Mouse (Mus musculus): ENCODE data around the gene Shc1. TPM values are rescaled to one million over a fixed set of nuclear protein-coding genes. Genes with fewer than 3 reads are reported as not detected.
A peak's percentile ranks its signal among the peaks of the same experiment; 100 is the strongest.

Shc1 gene
- total and polyA plus RNA-seq, 2 experiments = 37.7 to 56.8 TPM

GRCm38 (mm10) chr3:89395419-89395805 lies 22.8 kb upstream of the Shc1 start:
- H3K4me3 ChIP-seq (ENCODE audit: insufficient read depth, low read depth, low read length) = peak overlapping the region; percentile 85
- no peaks in the 10 kb centered on the region for H3K27me3 ChIP-seq (ENCODE audit: control insufficient read depth, insufficient read depth, low read length)
- peak overlapping the region; percentile 92 for H3K9ac ChIP-seq (ENCODE audit: low read depth, low read length)
- peak overlapping the region; percentile 98 for H3K27ac ChIP-seq (replicated peaks; ENCODE audit: insufficient read depth, low read depth, low read length)
- TF ChIP-seq CTCF (IDR thresholded peaks at IDR 0.05; ENCODE audit: low read depth, low read length) = no peak
- no peak for TF ChIP-seq POLR2A (IDR thresholded peaks at IDR 0.05; ENCODE audit: extremely low read depth, insufficient read depth, low read length)
- WGBS = 1% methylated on average over 10 of the region's 10 CpGs
- peaks cover 2% of the 10 kb centered on the region; the same call in 1 of the 2 replicates for H3K36me3 ChIP-seq (ENCODE audit: control insufficient read depth, insufficient read depth, low read length)
- peaks cover 13% of the 10 kb centered on the region for H3K4me1 ChIP-seq (ENCODE audit: control insufficient read depth, insufficient read depth, low read length)
- DNase-seq (ENCODE audit: extremely low read depth, low read depth, low spot score) = peak; percentile 61
- peaks cover 23% of the 10 kb centered on the region for H3K79me2 ChIP-seq (ENCODE audit: control insufficient read depth, insufficient read depth, low read length)

GRCm38 (mm10) chr3:89395806-89396653 lies 22.2 kb upstream of the Shc1 start:
- peak; percentile 92 for TF ChIP-seq CTCF (IDR thresholded peaks at IDR 0.05; ENCODE audit: low read depth, low read length)
- TF ChIP-seq POLR2A (IDR thresholded peaks at IDR 0.05; ENCODE audit: extremely low read depth, insufficient read depth, low read length) = no peak
- DNase-seq (ENCODE audit: extremely low read depth, low read depth, low spot score) = peak; percentile 76
- peaks cover 8% of the 10 kb centered on the region for H3K4me1 ChIP-seq (ENCODE audit: control insufficient read depth, insufficient read depth, low read length)
- under 1% methylated on average over 42 of the region's 44 CpGs for WGBS
- H3K4me3 ChIP-seq (ENCODE audit: insufficient read depth, low read depth, low read length) = peak overlapping the region; percentile 85
- H3K27me3 ChIP-seq (ENCODE audit: control insufficient read depth, insufficient read depth, low read length) = no peaks in the 10 kb centered on the region
- H3K79me2 ChIP-seq (ENCODE audit: control insufficient read depth, insufficient read depth, low read length) = peaks cover 18% of the 10 kb centered on the region
- peak overlapping the region; percentile 98 for H3K27ac ChIP-seq (replicated peaks; ENCODE audit: insufficient read depth, low read depth, low read length)
- H3K9ac ChIP-seq (ENCODE audit: low read depth, low read length) = peak overlapping the region; percentile 92
- peaks cover 2% of the 10 kb centered on the region; the same call in 1 of the 2 replicates for H3K36me3 ChIP-seq (ENCODE audit: control insufficient read depth, insufficient read depth, low read length)

- no peaks in the 10 kb centered on the region for H3K27me3 ChIP-seq (ENCODE audit: control insufficient read depth, insufficient read depth, low read length)
- H3K79me2 ChIP-seq (ENCODE audit: control insufficient read depth, insufficient read depth, low read length) = peaks cover 12% of the 10 kb centered on the region; the same call in 1 of the 2 replicates
- 0% methylated on average over 4 of the region's 4 CpGs for WGBS
- TF ChIP-seq CTCF (IDR thresholded peaks at IDR 0.05; ENCODE audit: low read depth, low read length) = no peak
- no peak for TF ChIP-seq POLR2A (IDR thresholded peaks at IDR 0.05; ENCODE audit: extremely low read depth, insufficient read depth, low read length)
- no peak for DNase-seq (ENCODE audit: extremely low read depth, low read depth, low spot score)
- H3K9ac ChIP-seq (ENCODE audit: low read depth, low read length) = peak overlapping the region; percentile 92
- peak overlapping the region; percentile 79 for H3K27ac ChIP-seq (replicated peaks; ENCODE audit: insufficient read depth, low read depth, low read length)
- peaks cover 2% of the 10 kb centered on the region; the same call in 1 of the 2 replicates for H3K36me3 ChIP-seq (ENCODE audit: control insufficient read depth, insufficient read depth, low read length)
- peaks cover 4% of the 10 kb centered on the region; the same call in 1 of the 2 replicates for H3K4me1 ChIP-seq (ENCODE audit: control insufficient read depth, insufficient read depth, low read length)
- peak overlapping the region; percentile 85 for H3K4me3 ChIP-seq (ENCODE audit: insufficient read depth, low read depth, low read length)
These were observed 21.6 kb upstream of the Shc1 start for GRCm38 (mm10) chr3:89396654-89397005.

- Histone ChIP-seq H3K36me3 (ENCODE audit: control insufficient read depth, insufficient read depth, low read length) (peaks cover 14% of the 10 kb centered on the region; the same call in 1 of the 2 replicates), H3K79me2 (ENCODE audit: control insufficient read depth, insufficient read depth, low read length) (peaks cover 5% of the 10 kb centered on the region; the same call in 1 of the 2 replicates), H3K9ac (ENCODE audit: low read depth, low read length) (no peak overlapping the region), H3K4me1 (ENCODE audit: control insufficient read depth, insufficient read depth, low read length) (peaks cover 6% of the 10 kb centered on the region; the same call in 1 of the 2 replicates), H3K4me3 (ENCODE audit: insufficient read depth, low read depth, low read length) (no peak overlapping the region), H3K27me3 (ENCODE audit: control insufficient read depth, insufficient read depth, low read length) (no peaks in the 10 kb centered on the region), H3K27ac (replicated peaks; ENCODE audit: insufficient read depth, low read depth, low read length) (no peak overlapping the region)
- TF ChIP-seq POLR2A (IDR thresholded peaks at IDR 0.05; ENCODE audit: extremely low read depth, insufficient read depth, low read length) = no peak
- no peak for TF ChIP-seq CTCF (IDR thresholded peaks at IDR 0.05; ENCODE audit: low read depth, low read length)
- WGBS = 90% methylated on average over 7 of the region's 7 CpGs
- no peak for DNase-seq (ENCODE audit: extremely low read depth, low read depth, low spot score)
These were observed 16.9 kb upstream of the Shc1 start for GRCm38 (mm10) chr3:89401329-89401728.

- no peak for TF ChIP-seq POLR2A (IDR thresholded peaks at IDR 0.05; ENCODE audit: extremely low read depth, insufficient read depth, low read length)
- TF ChIP-seq CTCF (IDR thresholded peaks at IDR 0.05; ENCODE audit: low read depth, low read length) = no peak
- Histone ChIP-seq H3K4me1 (ENCODE audit: control insufficient read depth, insufficient read depth, low read length) (peaks cover 10% of the 10 kb centered on the region; the same call in 1 of the 2 replicates), H3K27me3 (ENCODE audit: control insufficient read depth, insufficient read depth, low read length) (no peaks in the 10 kb centered on the region), H3K36me3 (ENCODE audit: control insufficient read depth, insufficient read depth, low read length) (peaks cover 14% of the 10 kb centered on the region; the same call in 1 of the 2 replicates), H3K27ac (replicated peaks; ENCODE audit: insufficient read depth, low read depth, low read length) (no peak within 1 kb of the TSS), H3K9ac (ENCODE audit: low read depth, low read length) (no peak within 1 kb of the TSS), H3K4me3 (ENCODE audit: insufficient read depth, low read depth, low read length) (no peak within 1 kb of the TSS), H3K79me2 (ENCODE audit: control insufficient read depth, insufficient read depth, low read length) (peaks cover 8% of the 10 kb centered on the region; the same call in 1 of the 2 replicates)
- 88% methylated on average over 5 of the region's 5 CpGs for WGBS
- DNase-seq (ENCODE audit: extremely low read depth, low read depth, low spot score) = no peak
These were observed 15.6 kb upstream of the Shc1 start, which contains the start of gene Lenep for GRCm38 (mm10) chr3:89402693-89403092. TSS of gene Lenep (minus strand) at chr3:89402793.
